Mouse (Mus musculus) limb, embryonic 11.5 days (tissue): ENCODE results near the gene Nek2. TPM values are rescaled to one million over a fixed set of nuclear protein-coding genes. Genes with fewer than 3 reads are reported as not detected.

Experiments used
- ATAC-seq: fragments of 200-750 bp; cut with Nextera tagmentation; 2 replicates; pipeline ENCODE4 v1.8.0; 2017; ENCODE audit warnings: low read depth; ENCODE audit not compliant: insufficient number of reproducible peaks, low FRiP score, low TSS enrichment
- DNase-seq: peaks from one replicate; pipeline ENCODE4 v3.0.0-alpha.2; 2015; ENCODE audit warnings: low spot score
- H3K27ac ChIP-seq: fragments of 300-500 bp; sonication (generic); replicated peaks from 2 replicates; pipeline ENCODE4 v1.5.1; 2014; ENCODE audit warnings: low read depth, mild to moderate bottlenecking, low read length
- H3K27me3 ChIP-seq: fragments of 300-500 bp; sonication (generic); 2 replicates; pipeline ENCODE4 v1.6.1; 2014; ENCODE audit warnings: mild to moderate bottlenecking, low read length, mixed read lengths; ENCODE audit not compliant: control insufficient read depth, insufficient read depth
- H3K36me3 ChIP-seq: fragments of 300-500 bp; sonication (generic); 2 replicates; pipeline ENCODE4 v1.6.1; 2014; ENCODE audit warnings: mild to moderate bottlenecking, low read length, moderate library complexity, mixed read lengths; ENCODE audit not compliant: control insufficient read depth, insufficient read depth
- H3K4me1 ChIP-seq: fragments of 300-500 bp; sonication (generic); 2 replicates; pipeline ENCODE4 v1.6.1; 2014; ENCODE audit warnings: low read length, mixed read lengths; ENCODE audit not compliant: control insufficient read depth, insufficient read depth
- H3K4me2 ChIP-seq: fragments of 300-500 bp; sonication (generic); 2 replicates; pipeline ENCODE4 v1.6.1; 2014; ENCODE audit warnings: low read depth, mild to moderate bottlenecking, moderate library complexity; ENCODE audit not compliant: severe bottlenecking
- H3K4me3 ChIP-seq: fragments of 300-500 bp; sonication (generic); 2 replicates; pipeline ENCODE4 v1.5.1; 2014; ENCODE audit warnings: low read depth, low read length
- H3K9ac ChIP-seq: fragments of 300-500 bp; sonication (generic); 2 replicates; pipeline ENCODE4 v1.6.1; 2014; ENCODE audit warnings: mild to moderate bottlenecking, low read length
- H3K9me3 ChIP-seq: fragments of 300-500 bp; sonication (generic); 2 replicates; pipeline ENCODE4 v1.6.1; 2016; ENCODE audit warnings: low read length; ENCODE audit not compliant: control insufficient read depth
- WGBS: fragments of 180-500 bp; shearing (Covaris S2); extraction: QIAGEN DNeasy Blood & Tissue Kit; methylation state at CpG from one replicate; pipeline ENCODE4 v1.1.7; 2014; 5-methylcytosine and 5-hydroxymethylcytosine counted together
- polyA plus RNA-seq: library from polyadenylated mRNA; unstranded; fragments of >200 nt; fragmentation: Nextera tagmentation; extraction: Ambion mirVana; gene quantifications from 2 replicates; pipeline ENCODE4 v1.2.1, GENCODE M21; 2014

Gene Nek2
- polyA plus RNA-seq = 50.7 and 51.7 TPM in 2 replicates

DNA sequence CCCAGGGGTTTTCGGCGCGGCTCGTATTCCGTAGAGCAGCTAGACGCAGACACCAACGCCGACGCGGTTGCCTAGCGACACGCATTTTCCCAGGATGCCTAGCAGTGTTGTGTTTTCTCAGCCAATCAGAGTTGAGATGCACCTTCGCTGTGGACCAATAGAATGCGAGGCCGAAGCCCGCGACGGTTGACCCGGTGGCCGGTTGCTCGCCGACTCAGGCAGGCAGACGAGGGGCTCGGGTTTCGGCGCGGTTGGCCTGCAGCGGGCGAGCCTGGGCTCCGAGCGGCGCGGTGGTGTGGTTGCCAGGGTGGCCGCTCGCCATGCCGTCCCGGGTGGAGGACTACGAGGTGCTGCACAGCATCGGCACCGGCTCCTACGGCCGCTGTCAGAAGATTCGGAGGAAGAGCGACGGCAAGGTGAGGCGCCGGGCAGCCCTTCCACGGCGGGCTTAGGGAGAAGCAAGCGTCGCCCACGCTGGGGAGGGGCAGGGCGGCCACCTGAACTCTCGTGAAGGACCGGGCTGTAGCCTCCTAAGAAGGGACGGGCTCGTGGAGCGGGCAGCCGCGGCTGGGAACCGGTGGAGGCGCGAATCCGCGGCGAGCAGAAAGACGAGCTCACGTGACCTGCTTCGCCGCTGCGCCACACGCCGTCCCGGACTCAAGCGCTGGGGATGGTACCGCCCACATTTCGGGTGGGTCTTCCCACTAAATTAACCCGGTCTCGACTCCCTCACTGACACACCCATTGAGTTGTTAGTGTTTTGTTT lies at the start of gene Nek2:
Gene Nek2, plus strand, starts transcription at position 119 of the 766 bp plus-strand sequence.
- Histone ChIP-seq H3K27me3 (no peaks in the 10 kb centered on the region), H3K4me2 (peak within 1 kb of the TSS; percentile 61), H3K9ac (peak within 1 kb of the TSS; percentile 87), H3K4me3 (peak within 1 kb of the TSS; percentile 93), H3K27ac (peak within 1 kb of the TSS; percentile 71), H3K36me3 (peaks cover 8% of the 10 kb centered on the region; the same call in 1 of the 2 replicates), H3K4me1 (peaks cover 6% of the 10 kb centered on the region), H3K9me3 (no peaks in the 10 kb centered on the region)
- ATAC-seq = peak; percentile 90
- under 1% methylated on average over 79 of the region's 79 CpGs for whole genome bisulfite sequencing
- DNase-seq = peak; percentile 99

DNA sequence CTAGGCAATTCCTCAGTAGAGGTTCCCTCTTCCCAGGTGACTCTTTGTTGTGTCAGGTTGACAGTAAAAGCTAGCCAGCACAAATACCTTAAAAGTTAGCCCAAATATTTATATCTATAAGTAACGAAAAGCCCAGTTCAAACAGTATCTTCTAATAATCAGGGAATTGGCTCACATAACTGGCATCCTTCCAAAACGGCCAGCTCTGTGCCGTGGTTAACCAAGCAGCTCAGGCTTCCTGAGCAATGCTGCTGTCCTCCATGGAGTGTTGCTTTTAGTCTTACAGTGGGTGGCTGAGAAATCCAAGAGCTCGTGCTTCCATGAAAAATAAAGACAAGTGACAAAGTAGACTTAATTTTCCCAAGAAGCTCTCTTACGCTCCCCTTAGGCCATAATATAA lies 47.1 kb upstream of the Nek2 start:
- Histone ChIP-seq H3K9ac (no peak overlapping the region), H3K9me3 (no peaks in the 10 kb centered on the region), H3K4me2 (no peak overlapping the region), H3K36me3 (peaks cover 6% of the 10 kb centered on the region), H3K4me3 (no peak overlapping the region), H3K27ac (0 out of 2 replicates have a peak overlapping the region, but pooled peaks have one; percentile 12), H3K4me1 (no peaks in the 10 kb centered on the region), H3K27me3 (no peaks in the 10 kb centered on the region)
- DNase-seq = no peak
- WGBS = 88% methylated on average over 5 of the region's 5 CpGs
- no peak for ATAC-seq

DNA sequence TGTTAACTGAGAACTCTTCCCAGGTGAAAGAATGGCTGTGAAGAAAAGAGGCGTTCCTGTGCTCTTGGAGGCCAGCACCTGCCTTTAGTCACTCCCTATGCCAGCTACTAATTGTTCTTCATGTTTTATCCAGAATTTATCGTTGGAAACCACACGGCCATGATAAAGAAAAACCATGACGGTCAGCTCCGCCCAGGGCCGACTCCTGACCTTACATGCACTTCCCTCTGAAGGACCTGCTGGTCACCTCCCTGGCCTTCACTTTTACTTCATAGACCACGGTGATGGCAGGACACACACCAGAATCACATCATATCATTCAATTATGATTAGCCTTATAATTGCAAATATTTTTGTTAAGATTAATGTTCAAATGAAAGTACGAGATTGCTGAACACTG lies 46.1 kb upstream of the Nek2 start:
- peaks cover 9% of the 10 kb centered on the region for H3K36me3 ChIP-seq
- H3K9me3 ChIP-seq = no peaks in the 10 kb centered on the region
- WGBS = 91% methylated on average over 8 of the region's 8 CpGs
- DNase-seq = no peak
- H3K4me2 ChIP-seq = no peak overlapping the region
- H3K27ac ChIP-seq = no peak overlapping the region
- no peaks in the 10 kb centered on the region for H3K27me3 ChIP-seq
- H3K4me1 ChIP-seq = no peaks in the 10 kb centered on the region
- no peak overlapping the region for H3K4me3 ChIP-seq
- H3K9ac ChIP-seq = no peak overlapping the region
- no peak for ATAC-seq

DNA sequence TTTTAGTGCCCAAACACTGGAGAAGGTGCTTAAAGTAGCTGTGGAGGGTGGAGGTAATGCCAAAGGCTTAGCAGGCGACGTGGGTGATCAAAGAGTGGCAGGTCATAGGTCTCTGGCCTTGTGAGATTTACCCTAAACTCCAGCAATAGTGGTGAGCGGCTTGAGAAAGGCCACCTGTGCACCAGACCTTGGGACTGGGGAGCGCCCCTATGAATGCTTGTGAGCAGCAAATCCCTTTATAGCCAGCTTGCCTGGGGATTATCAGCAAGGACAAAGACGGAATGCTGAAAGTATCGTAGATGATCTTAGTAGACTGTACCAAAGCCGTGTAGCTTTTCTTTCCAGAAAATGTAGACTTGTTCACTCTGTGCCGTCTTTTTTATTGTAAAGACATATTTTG lies 43.7 kb upstream of the Nek2 start:
- H3K4me3 ChIP-seq = no peak overlapping the region
- H3K27ac ChIP-seq = no peak overlapping the region
- DNase-seq (no peak), ATAC-seq (no peak)
- no peaks in the 10 kb centered on the region for H3K9me3 ChIP-seq
- no peaks in the 10 kb centered on the region for H3K27me3 ChIP-seq
- H3K9ac ChIP-seq = no peak overlapping the region
- H3K36me3 ChIP-seq = peaks cover 9% of the 10 kb centered on the region
- no peaks in the 10 kb centered on the region for H3K4me1 ChIP-seq
- 59% methylated on average over 8 of the region's 8 CpGs for WGBS
- no peak overlapping the region for H3K4me2 ChIP-seq

DNA sequence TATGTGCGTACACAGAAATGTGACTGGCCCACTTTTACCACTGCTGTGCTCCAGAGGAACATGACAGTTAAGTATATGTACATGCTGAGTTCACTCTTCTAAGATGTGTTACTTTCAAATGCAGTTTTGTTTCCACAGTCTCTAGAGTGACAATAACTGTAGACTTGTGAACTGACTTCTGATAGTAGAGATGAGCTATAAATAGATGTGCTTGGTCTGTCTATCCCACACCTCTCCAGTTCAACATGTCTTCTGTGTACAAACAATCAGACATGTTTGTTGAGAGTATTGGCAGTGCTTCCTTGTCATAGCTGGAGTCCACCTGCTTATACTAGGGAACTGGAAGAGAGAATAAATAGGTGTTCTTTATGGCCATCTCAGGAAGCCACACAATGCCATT lies 40.8 kb upstream of the Nek2 start:
- WGBS = 100% methylated on average over 1 of the region's 1 CpGs
- no peak overlapping the region for H3K27ac ChIP-seq
- H3K4me1 ChIP-seq = no peaks in the 10 kb centered on the region
- peaks cover 4% of the 10 kb centered on the region; the same call in 1 of the 2 replicates for H3K36me3 ChIP-seq
- H3K4me3 ChIP-seq = no peak overlapping the region
- DNase-seq (no peak), ATAC-seq (no peak)
- H3K27me3 ChIP-seq = no peaks in the 10 kb centered on the region
- no peaks in the 10 kb centered on the region for H3K9me3 ChIP-seq
- no peak overlapping the region for H3K4me2 ChIP-seq
- no peak overlapping the region for H3K9ac ChIP-seq

DNA sequence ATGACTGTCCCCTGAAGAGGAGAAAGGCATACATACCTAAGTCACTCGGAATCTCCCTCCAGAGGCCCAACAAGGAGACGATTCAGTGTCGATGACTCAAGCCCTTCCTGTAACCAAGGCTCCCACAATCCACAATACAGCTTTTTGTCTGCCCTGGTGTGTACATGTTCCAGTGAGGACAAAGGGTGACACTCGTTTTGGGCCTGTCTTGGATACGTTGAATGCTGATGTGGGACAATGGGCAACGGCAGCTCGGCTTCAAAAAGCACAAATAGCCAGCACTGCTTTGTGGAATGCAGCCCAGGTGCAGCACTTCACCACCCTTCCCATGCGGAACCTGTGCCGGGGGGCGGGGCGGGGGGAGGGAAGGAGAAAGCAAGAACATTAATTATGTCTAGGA lies 36.1 kb upstream of the Nek2 start:
- Histone ChIP-seq H3K4me1 (no peaks in the 10 kb centered on the region), H3K27me3 (no peaks in the 10 kb centered on the region), H3K27ac (no peak overlapping the region), H3K9ac (no peak overlapping the region), H3K9me3 (no peaks in the 10 kb centered on the region), H3K36me3 (no peaks in the 10 kb centered on the region), H3K4me2 (no peak overlapping the region), H3K4me3 (no peak overlapping the region)
- DNase-seq = no peak
- WGBS = 80% methylated on average over 11 of the region's 11 CpGs
- ATAC-seq = no peak

DNA sequence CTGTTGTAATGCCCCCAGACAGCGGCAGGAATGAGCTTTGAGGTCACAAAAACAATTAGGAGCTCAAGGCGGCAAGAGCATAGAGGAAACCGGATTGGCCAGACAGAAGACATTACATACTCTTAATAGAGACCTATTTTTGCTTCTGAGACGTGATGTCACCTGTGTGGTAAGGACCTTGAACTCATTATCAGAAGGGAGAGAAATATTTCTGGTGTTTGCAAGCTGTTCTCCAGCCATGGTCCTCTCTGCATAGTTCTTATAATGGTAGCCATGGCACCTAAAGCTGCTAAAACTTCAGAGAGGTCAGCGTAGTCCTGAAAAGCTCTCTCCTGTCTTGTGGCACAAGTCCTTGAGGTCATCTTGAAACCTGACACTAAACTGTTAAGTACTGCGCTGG lies 35.0 kb upstream of the Nek2 start:
- no peaks in the 10 kb centered on the region for H3K9me3 ChIP-seq
- DNase-seq (no peak), ATAC-seq (no peak)
- H3K27me3 ChIP-seq = no peaks in the 10 kb centered on the region
- H3K4me2 ChIP-seq = no peak overlapping the region
- H3K27ac ChIP-seq = no peak overlapping the region
- no peak overlapping the region for H3K9ac ChIP-seq
- H3K4me3 ChIP-seq = no peak overlapping the region
- WGBS = 59% methylated on average over 6 of the region's 6 CpGs
- no peaks in the 10 kb centered on the region for H3K4me1 ChIP-seq
- no peaks in the 10 kb centered on the region for H3K36me3 ChIP-seq

DNA sequence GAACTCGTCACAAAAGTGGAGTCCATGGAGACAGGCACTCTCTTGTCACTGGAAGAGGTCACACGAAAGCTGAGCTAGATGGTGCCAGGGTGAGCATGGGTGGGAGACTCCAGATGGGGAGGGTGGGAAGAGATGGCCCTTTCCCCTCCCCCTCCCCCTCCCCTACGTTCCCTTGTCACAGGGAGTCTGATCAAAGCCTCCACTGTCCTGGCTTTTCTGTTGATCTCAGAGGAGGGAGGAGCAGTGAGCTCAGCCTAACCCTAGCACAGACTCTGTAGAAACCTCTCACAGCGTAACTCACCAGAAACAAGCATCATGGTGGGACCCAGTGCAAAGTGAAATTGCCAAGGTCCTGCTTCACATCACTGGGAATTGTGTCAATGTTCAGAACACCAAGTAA lies 33.9 kb upstream of the Nek2 start:
- ATAC-seq (no peak), DNase-seq (no peak)
- Histone ChIP-seq H3K27me3 (no peaks in the 10 kb centered on the region), H3K27ac (no peak overlapping the region), H3K9ac (no peak overlapping the region), H3K9me3 (no peaks in the 10 kb centered on the region), H3K36me3 (no peaks in the 10 kb centered on the region), H3K4me3 (no peak overlapping the region), H3K4me2 (no peak overlapping the region), H3K4me1 (no peaks in the 10 kb centered on the region)
- 33% methylated on average over 4 of the region's 4 CpGs for WGBS

DNA sequence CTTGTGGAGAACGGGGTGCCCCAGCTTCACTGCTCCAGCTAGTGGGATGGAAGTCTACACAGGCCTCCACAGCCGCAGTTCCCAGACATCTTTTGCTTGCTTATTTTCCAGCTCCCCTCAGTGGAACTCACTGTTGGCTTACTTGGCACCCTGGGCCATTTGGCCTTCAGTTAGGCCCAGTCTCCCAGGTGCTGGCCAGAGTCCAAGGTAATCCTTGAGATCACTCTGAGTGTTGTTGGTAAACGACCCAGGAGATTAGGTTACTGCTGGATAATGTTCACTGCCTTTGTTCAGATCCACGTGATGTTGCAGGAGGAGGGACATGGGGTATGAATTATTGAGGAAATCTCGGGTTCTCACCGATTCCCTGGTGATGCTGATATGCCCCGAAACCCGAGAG lies 28.3 kb upstream of the Nek2 start:
- no peak for DNase-seq
- Histone ChIP-seq H3K9ac (no peak overlapping the region), H3K4me2 (no peak overlapping the region), H3K27me3 (no peaks in the 10 kb centered on the region), H3K9me3 (no peaks in the 10 kb centered on the region), H3K27ac (no peak overlapping the region), H3K4me3 (no peak overlapping the region), H3K36me3 (no peaks in the 10 kb centered on the region), H3K4me1 (no peaks in the 10 kb centered on the region)
- no peak for ATAC-seq
- 80% methylated on average over 8 of the region's 8 CpGs for WGBS
